ENCODE assay signal across 9 mouse cellular contexts in the genomic region with DNA sequence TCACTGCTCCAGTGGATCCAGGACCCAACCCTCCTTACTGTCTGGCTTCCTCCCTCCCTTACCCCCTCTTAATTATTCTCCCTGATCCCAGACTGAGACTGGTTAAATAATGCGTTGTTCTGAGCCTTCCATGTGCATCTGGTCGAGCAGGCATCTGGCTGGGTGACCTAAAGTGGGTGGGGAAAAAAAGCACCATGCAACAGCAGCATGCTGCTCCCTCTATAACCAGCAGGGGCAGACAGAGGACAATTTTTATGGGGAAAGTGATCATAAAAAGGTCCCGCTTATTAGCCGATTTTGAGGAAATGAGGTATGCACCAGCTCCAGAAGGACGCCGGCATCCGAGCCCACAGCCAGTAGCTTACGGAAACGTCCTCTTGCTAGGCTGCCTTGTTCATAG. TPM values are rescaled to one million over a fixed set of nuclear protein-coding genes. Genes with fewer than 3 reads are reported as not detected.
A peak's percentile ranks its signal among the peaks of the same experiment; 100 is the strongest.
DNase-seq lines count a peak whose midpoint lies in the region; ATAC-seq and TF ChIP-seq lines count a peak whose summit lies in the region.
"Had no signal": no experiment of that assay in that cellular context is flagged by ENCODE, and none has a peak within 500 bp of the region (broad histone marks: within the 10 kb centered on the region; RNA-seq: fewer than 3 reads in every experiment).

No protein-coding gene starts in this region.

- no peak overlapping the region for H3K4me3 ChIP-seq in kidney, adult 2 months (ENCODE audit: insufficient read depth, low read depth, low read length)
- no peak overlapping the region for H3K4me3 ChIP-seq in limb, embryonic 14.5 days (replicated peaks; ENCODE audit: low read length)
- no peak overlapping the region for H3K4me3 ChIP-seq in myocyte
- no peak overlapping the region for H3K4me3 ChIP-seq in stomach, embryonic 16.5 days (replicated peaks; ENCODE audit: low read length)

- 2% methylated on average over 9 of the region's 9 CpGs for WGBS in kidney, adult 2 months
- 3% methylated on average over 9 of the region's 9 CpGs for WGBS in limb, embryonic 14.5 days
- 6% methylated on average over 9 of the region's 9 CpGs for WGBS in stomach, embryonic 16.5 days

- no peaks in the 10 kb centered on the region for H3K9me3 ChIP-seq in limb, embryonic 14.5 days (ENCODE audit: control insufficient read depth, low read length)
- no peaks in the 10 kb centered on the region for H3K9me3 ChIP-seq in stomach, embryonic 16.5 days (replicated peaks; ENCODE audit: control insufficient read depth, low read length)

- peak; percentile 87 for DNase-seq in 3T3-L1 (ENCODE audit: low read depth, low spot score)
- DNase-seq in adrenal gland, adult 18-20 months (ENCODE audit: low spot score in 2 of 2) = peak; percentile 46 to 50
- DNase-seq in embryo, embryonic 9.5 days (ENCODE audit: extremely low spot score) = peak; percentile 61
- peak; percentile 79 for DNase-seq in heart, adult 8-10 months (ENCODE audit: low spot score)
- peak; percentile 65 for DNase-seq in kidney, adult 2 months
- peak; percentile 86 for DNase-seq in limb, embryonic 14.5 days (ENCODE audit: low spot score)

- no peak overlapping the region for H3K27ac ChIP-seq in kidney, adult 2 months (ENCODE audit: insufficient read depth, low read depth, low read length)
- H3K27ac ChIP-seq in limb, embryonic 14.5 days (replicated peaks; ENCODE audit: low read depth, low read length) = no peak overlapping the region
- H3K27ac ChIP-seq in stomach, embryonic 16.5 days (ENCODE audit: low read length) = no peak overlapping the region

- H3K79me2 ChIP-seq in myocyte (ENCODE audit: control insufficient read depth, insufficient read depth) = no peaks in the 10 kb centered on the region

- ATAC-seq in limb, embryonic 14.5 days (ENCODE audit: low FRiP score, low read depth) = peak; percentile 76
- peak; percentile 63; the same call in 1 of the 2 replicates for ATAC-seq in stomach, embryonic 16.5 days (ENCODE audit: insufficient read depth, low FRiP score)

- no peak overlapping the region for H3K9ac ChIP-seq in limb, embryonic 14.5 days (ENCODE audit: low read depth, low read length, severe bottlenecking)
- peak overlapping the region; percentile 18; the same call in 1 of the 2 replicates for H3K9ac ChIP-seq in stomach, embryonic 16.5 days (ENCODE audit: low read length)

- peak; percentile 73 for TF ChIP-seq CTCF in kidney, adult 2 months (conservative IDR thresholded peaks at IDR 0.05; ENCODE audit: insufficient read depth, insufficient read length, low read depth, low read length)

- peak overlapping the region; percentile 25 for H3K4me2 ChIP-seq in limb, embryonic 14.5 days (replicated peaks; ENCODE audit: low read depth, low read length, severe bottlenecking)
- peak overlapping the region; percentile 63 for H3K4me2 ChIP-seq in myocyte (ENCODE audit: low read depth)
- peak overlapping the region; percentile 35; the same call in 1 of the 2 replicates for H3K4me2 ChIP-seq in stomach, embryonic 16.5 days (ENCODE audit: low read depth, low read length)

- no peak overlapping the region for H3ac ChIP-seq in myocyte (ENCODE audit: control insufficient read depth, insufficient read length)

- peaks cover 2% of the 10 kb centered on the region; the same call in 1 of the 2 replicates for H3K4me1 ChIP-seq in kidney, adult 2 months (ENCODE audit: control insufficient read depth, insufficient read depth, low read length)
- H3K4me1 ChIP-seq in limb, embryonic 14.5 days (ENCODE audit: control insufficient read depth, insufficient read depth, low read length) = peaks cover 13% of the 10 kb centered on the region; the same call in 1 of the 2 replicates
- 0 out of 2 replicates have a peak, but pooled peaks cover 3% of the 10 kb centered on the region for H3K4me1 ChIP-seq in stomach, embryonic 16.5 days (ENCODE audit: control insufficient read depth, insufficient read depth, low read length)

- H3K27me3 ChIP-seq in kidney, adult 2 months (replicated peaks; ENCODE audit: control insufficient read depth, insufficient read depth, low read length) = no peaks in the 10 kb centered on the region
- no peaks in the 10 kb centered on the region for H3K27me3 ChIP-seq in limb, embryonic 14.5 days (ENCODE audit: control insufficient read depth, insufficient read depth, low read length)
- peaks cover 4% of the 10 kb centered on the region for H3K27me3 ChIP-seq in myocyte (ENCODE audit: control insufficient read depth, insufficient read depth, insufficient read length)
- H3K27me3 ChIP-seq in stomach, embryonic 16.5 days (ENCODE audit: control insufficient read depth, insufficient read depth, low read length) = 0 out of 2 replicates have a peak, but pooled peaks cover 2% of the 10 kb centered on the region

- no peaks in the 10 kb centered on the region for H3K36me3 ChIP-seq in kidney, adult 2 months (ENCODE audit: control insufficient read depth, insufficient read depth, low read length)
- H3K36me3 ChIP-seq in limb, embryonic 14.5 days (ENCODE audit: control insufficient read depth, insufficient read depth, low read length) = no peaks in the 10 kb centered on the region
- H3K36me3 ChIP-seq in myocyte (ENCODE audit: control insufficient read depth, insufficient read depth) = no peaks in the 10 kb centered on the region
- H3K36me3 ChIP-seq in stomach, embryonic 16.5 days (ENCODE audit: control insufficient read depth, insufficient read depth, low read length) = no peaks in the 10 kb centered on the region

- TF ChIP-seq POLR2A in kidney, adult 2 months (IDR thresholded peaks at IDR 0.05; ENCODE audit: low read depth, low read length) = no peak
- TF ChIP-seq POLR2A in limb, embryonic 14.5 days (IDR thresholded peaks at IDR 0.05; ENCODE audit: borderline replicate concordance, extremely low read depth, insufficient read depth, insufficient read length) = no peak
- TF ChIP-seq POLR2A in myocyte (IDR thresholded peaks at IDR 0.05; ENCODE audit: insufficient read length, low read depth) = no peak

TF ChIP-seq in myocyte, 11 proteins besides CTCF, POLR2A, EP300 and RAD21:
- TF ChIP-seq E2F4 (IDR thresholded peaks at IDR 0.05; ENCODE audit: insufficient read depth) = no peak
- TF ChIP-seq CEBPB (IDR thresholded peaks at IDR 0.05; ENCODE audit: insufficient read depth, poor library complexity, severe bottlenecking) = no peak
- no peak for TF ChIP-seq SRF (IDR thresholded peaks at IDR 0.05; ENCODE audit: control insufficient read depth, insufficient read length, low read depth)
- TF ChIP-seq MAX (IDR thresholded peaks at IDR 0.05; ENCODE audit: low read depth) = no peak
- TF ChIP-seq MYOD1 (IDR thresholded peaks at IDR 0.05; ENCODE audit: control insufficient read depth in 1 of 3, insufficient read length in 2 of 3, low read depth in 2 of 3) = no peak
- no peak for TF ChIP-seq TCF12 (IDR thresholded peaks at IDR 0.05; ENCODE audit: insufficient read depth, poor library complexity, severe bottlenecking)
- no peak for TF ChIP-seq REST (IDR thresholded peaks at IDR 0.05; ENCODE audit: insufficient read depth, insufficient read length)
- no peak for TF ChIP-seq TCF3 (IDR thresholded peaks at IDR 0.05; ENCODE audit: insufficient read length, low read depth)
- no peak for TF ChIP-seq POLR2AphosphoS2 (IDR thresholded peaks at IDR 0.05; ENCODE audit: insufficient read length, low read depth)
- TF ChIP-seq USF1 (IDR thresholded peaks at IDR 0.05; ENCODE audit: low read depth) = no peak
- no peak for TF ChIP-seq MYOG (IDR thresholded peaks at IDR 0.05; ENCODE audit: control insufficient read depth in 1 of 3, insufficient read depth in 1 of 3, insufficient read length in 2 of 3, low read depth in 2 of 3)

RNA-seq across cellular contexts. Expression of a gene that starts 24.0 kb away (rescaled TPM):
- total RNA-seq in adrenal gland, adult 18-20 months (2021) = under 1 TPM in 1 of 2 experiments, not detected in 1; 0.70 TPM
- total RNA-seq in heart, adult 8-10 months (2022) = 1 to 10 TPM; 1.2 to 1.8 (median 1.5) TPM
- 1.1 and 1.3 TPM in 2 replicates for polyA plus RNA-seq in kidney, adult 2 months (2012; rRNA removed)
- polyA plus RNA-seq in limb, embryonic 14.5 days (2012; rRNA removed) = 0.47 and 0.55 TPM in 2 replicates
- polyA plus RNA-seq in limb, embryonic 14.5 days (2014; fragmentation: Nextera tagmentation; extraction: Ambion mirVana) = 0.47 and 0.70 TPM in 2 replicates
- polyA plus RNA-seq in myocyte (2012; fragmentation: generic; extraction: Trizol) = 4.2 TPM
- polyA plus RNA-seq in stomach, embryonic 16.5 days (2015; fragmentation: Nextera tagmentation; extraction: Ambion mirVana) = 0.17 and 0.32 TPM in 2 replicates
- total RNA-seq: adrenal gland, postnatal 4 days had no signal

RNA-seq across cellular contexts. Expression of a gene that starts 35.9 kb away (rescaled TPM):
- 10 to 100 TPM; 41.6 to 59.9 TPM for total RNA-seq in adrenal gland, adult 18-20 months (2021)
- 10 to 100 TPM; 32.4 to 40.9 (median 34.3) TPM for total RNA-seq in heart, adult 8-10 months (2022)
- 106 and 112 TPM in 2 replicates for polyA plus RNA-seq in kidney, adult 2 months (2012; rRNA removed)
- 33.2 and 35.5 TPM in 2 replicates for polyA plus RNA-seq in limb, embryonic 14.5 days (2012; rRNA removed)
- 33.5 and 34.4 TPM in 2 replicates for polyA plus RNA-seq in limb, embryonic 14.5 days (2014; fragmentation: Nextera tagmentation; extraction: Ambion mirVana)
- polyA plus RNA-seq in myocyte (2012; fragmentation: generic; extraction: Trizol) = 28.6 TPM
- polyA plus RNA-seq in stomach, embryonic 16.5 days (2015; fragmentation: Nextera tagmentation; extraction: Ambion mirVana) = 52.2 and 54.9 TPM in 2 replicates

RNA-seq across cellular contexts. Expression of a gene that starts 56.5 kb away (rescaled TPM):
- 10 to 100 TPM; 42.3 to 57.6 TPM for total RNA-seq in adrenal gland, adult 18-20 months (2021)
- total RNA-seq in heart, adult 8-10 months (2022) = 10 to 100 TPM; 29.3 to 38.2 (median 30.3) TPM
- 29.2 and 31.1 TPM in 2 replicates for polyA plus RNA-seq in kidney, adult 2 months (2012; rRNA removed)
- 123 and 146 TPM in 2 replicates for polyA plus RNA-seq in limb, embryonic 14.5 days (2012; rRNA removed)
- polyA plus RNA-seq in limb, embryonic 14.5 days (2014; fragmentation: Nextera tagmentation; extraction: Ambion mirVana) = 174 and 201 TPM in 2 replicates
- 58.8 TPM for polyA plus RNA-seq in myocyte (2012; fragmentation: generic; extraction: Trizol)
- 91.7 and 94.0 TPM in 2 replicates for polyA plus RNA-seq in stomach, embryonic 16.5 days (2015; fragmentation: Nextera tagmentation; extraction: Ambion mirVana)
